Mouse (Mus musculus) limb, embryonic 14.5 days (tissue): ENCODE measurements at regions not wholly inside any gene's neighbourhood (a gene's known extent, or its start where the extent isn't known, plus 50 kb on each side); places are given as distances from the start of the nearest gene placed in this dataset.

Source experiments
- ATAC-seq: fragments of 200-750 bp; cut with Nextera tagmentation; 2 replicates; pipeline ENCODE4 v1.8.0; 2017; ENCODE audit warnings: low read depth, moderate number of reproducible peaks, moderate TSS enrichment; ENCODE audit not compliant: low FRiP score
- DNase-seq: peaks from one replicate; pipeline ENCODE4 v3.0.0-alpha.2; 2015; ENCODE audit warnings: low spot score
- H3K27ac ChIP-seq: fragments of 300-500 bp; sonication (generic); replicated peaks from 2 replicates; pipeline ENCODE4 v1.5.1; 2014; ENCODE audit warnings: low read depth, mild to moderate bottlenecking, low read length, moderate library complexity, mixed read lengths
- H3K27me3 ChIP-seq: fragments of 300-500 bp; sonication (generic); 2 replicates; pipeline ENCODE4 v1.6.1; 2014; ENCODE audit warnings: low read length, mixed read lengths; ENCODE audit not compliant: control insufficient read depth, insufficient read depth
- H3K36me3 ChIP-seq: fragments of 300-500 bp; sonication (generic); 2 replicates; pipeline ENCODE4 v1.6.1; 2014; ENCODE audit warnings: mild to moderate bottlenecking, low read length, moderate library complexity, mixed read lengths; ENCODE audit not compliant: control insufficient read depth, insufficient read depth
- H3K4me1 ChIP-seq: fragments of 300-500 bp; sonication (generic); 2 replicates; pipeline ENCODE4 v1.6.1; 2014; ENCODE audit warnings: antibody characterized with exemption, low read length, mixed read lengths; ENCODE audit not compliant: control insufficient read depth, insufficient read depth
- H3K4me2 ChIP-seq: fragments of 300-500 bp; sonication (generic); replicated peaks from 2 replicates; pipeline ENCODE4 v1.6.1; 2014; ENCODE audit warnings: low read depth, mild to moderate bottlenecking, low read length, moderate library complexity; ENCODE audit not compliant: severe bottlenecking
- H3K4me3 ChIP-seq: fragments of 300-500 bp; sonication (generic); replicated peaks from 2 replicates; pipeline ENCODE4 v1.5.1; 2014; ENCODE audit warnings: low read length
- H3K9ac ChIP-seq: fragments of 300-500 bp; sonication (generic); 2 replicates; pipeline ENCODE4 v1.6.1; 2014; ENCODE audit warnings: mild to moderate bottlenecking, low read depth, low read length, moderate library complexity; ENCODE audit not compliant: severe bottlenecking
- H3K9me3 ChIP-seq: fragments of 300-500 bp; sonication (generic); 2 replicates; pipeline ENCODE4 v1.6.1; 2016; ENCODE audit warnings: low read length; ENCODE audit not compliant: control insufficient read depth
- POLR2A ChIP-seq: fragments of 200-500 bp; IDR thresholded peaks from 2 replicates; pipeline ENCODE4 v1.8.0; 2012; ENCODE audit warnings: inconsistent platforms, mild to moderate bottlenecking, moderate library complexity, borderline replicate concordance; ENCODE audit not compliant: insufficient read depth, insufficient read length; ENCODE audit errors: extremely low read depth
- WGBS: fragments of 180-500 bp; shearing (Covaris S2); extraction: QIAGEN DNeasy Blood & Tissue Kit; methylation state at CpG from one replicate; pipeline ENCODE4 v1.1.7; 2014; 5-methylcytosine and 5-hydroxymethylcytosine counted together

DNA sequence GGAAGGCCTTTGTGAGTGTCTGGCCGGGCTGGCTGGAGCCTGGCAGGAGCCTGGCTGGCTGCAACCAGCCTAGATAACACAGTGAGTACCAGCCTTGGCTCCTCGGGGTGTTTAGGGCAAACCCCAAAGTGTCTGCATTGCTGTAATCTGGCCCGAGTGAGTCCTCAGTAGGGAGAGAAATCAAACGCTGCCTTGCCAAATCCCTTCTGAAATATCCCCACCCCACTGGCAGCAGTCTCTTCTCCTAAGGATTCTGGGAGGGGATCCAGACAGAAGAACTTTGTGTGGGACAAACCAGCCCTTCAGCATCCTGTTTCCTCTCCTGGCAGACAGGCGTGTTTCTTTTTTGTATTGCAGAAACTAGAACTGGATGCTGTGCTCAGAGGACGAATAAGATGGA lies 61.3 kb upstream of the Phyhipl start:
- Histone ChIP-seq H3K27me3 (no peaks in the 10 kb centered on the region), H3K4me2 (no peak overlapping the region), H3K4me3 (no peak overlapping the region), H3K36me3 (no peaks in the 10 kb centered on the region), H3K9me3 (no peaks in the 10 kb centered on the region), H3K4me1 (no peaks in the 10 kb centered on the region), H3K9ac (no peak overlapping the region), H3K27ac (peak overlapping the region; percentile 63)
- 19% methylated on average over 6 of the region's 6 CpGs for WGBS
- ATAC-seq: no peak
- TF ChIP-seq POLR2A: no peak
- DNase-seq: peak; percentile 53

DNA sequence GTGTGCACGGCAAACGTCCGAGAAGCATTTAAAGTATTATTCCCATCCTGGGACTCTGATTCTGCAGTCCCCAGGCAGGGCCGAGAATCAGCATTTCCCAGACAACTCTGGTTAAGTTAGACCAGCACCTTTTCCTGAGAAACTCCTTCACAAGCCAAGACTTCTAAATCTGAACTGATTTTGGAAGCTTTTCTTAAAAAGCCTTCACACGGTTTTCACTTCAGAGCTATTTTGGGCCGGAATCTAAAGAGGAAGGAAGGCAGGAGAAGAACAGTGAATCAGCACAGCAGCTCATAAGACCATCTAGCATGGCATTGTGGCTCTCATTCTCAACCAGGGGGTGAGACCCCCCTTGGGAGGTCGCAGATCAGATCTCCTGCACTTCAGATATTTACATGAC lies 57.5 kb upstream of the Phyhipl start:
- DNase-seq: no peak
- Histone ChIP-seq H3K36me3 (no peaks in the 10 kb centered on the region), H3K27me3 (no peaks in the 10 kb centered on the region), H3K9me3 (no peaks in the 10 kb centered on the region), H3K4me2 (no peak overlapping the region), H3K9ac (no peak overlapping the region), H3K4me3 (no peak overlapping the region), H3K4me1 (no peaks in the 10 kb centered on the region), H3K27ac (no peak overlapping the region)
- no peak for TF ChIP-seq POLR2A
- no peak for ATAC-seq
- WGBS: 83% methylated on average over 7 of the region's 7 CpGs

- no peak for ATAC-seq
- Histone ChIP-seq H3K4me1 (no peaks in the 10 kb centered on the region), H3K4me2 (no peak overlapping the region), H3K36me3 (no peaks in the 10 kb centered on the region), H3K9ac (no peak overlapping the region), H3K27ac (no peak overlapping the region), H3K27me3 (no peaks in the 10 kb centered on the region), H3K4me3 (no peak overlapping the region), H3K9me3 (no peaks in the 10 kb centered on the region)
- DNase-seq: no peak
- TF ChIP-seq POLR2A: no peak
- WGBS: 50% methylated on average over 3 of the region's 3 CpGs
These were observed 53.0 kb upstream of the Phyhipl start for GRCm38 (mm10) chr10:70708806-70709205.
